Mouse (Mus musculus) midbrain, embryonic 11.5 days (tissue): ENCODE data around the gene Elovl6. TPM values are rescaled to one million over a fixed set of nuclear protein-coding genes. Genes with fewer than 3 reads are reported as not detected.

Experiments used
- ATAC-seq: fragments of 200-750 bp; cut with Nextera tagmentation; 2 replicates; pipeline ENCODE4 v1.8.0; 2017; ENCODE audit warnings: moderate TSS enrichment, moderate library complexity; ENCODE audit not compliant: low FRiP score
- DNase-seq: peaks from one replicate; pipeline ENCODE4 v3.0.0; 2015; ENCODE audit warnings: low spot score; ENCODE audit errors: missing footprints
- H3K27ac ChIP-seq: fragments of 300-500 bp; sonication (generic); 2 replicates; pipeline ENCODE4 v1.5.1; 2014; ENCODE audit warnings: low read depth, low read length
- H3K27me3 ChIP-seq: fragments of 300-500 bp; sonication (generic); 2 replicates; pipeline ENCODE4 v1.6.1; 2014; ENCODE audit warnings: mild to moderate bottlenecking, low read length, moderate library complexity, mixed read lengths; ENCODE audit not compliant: control insufficient read depth, insufficient read depth
- H3K36me3 ChIP-seq: fragments of 300-500 bp; sonication (generic); 2 replicates; pipeline ENCODE4 v1.6.1; 2014; ENCODE audit warnings: mild to moderate bottlenecking, low read length, moderate library complexity, mixed read lengths; ENCODE audit not compliant: control insufficient read depth, insufficient read depth
- H3K4me1 ChIP-seq: fragments of 300-500 bp; sonication (generic); 2 replicates; pipeline ENCODE4 v1.6.1; 2014; ENCODE audit warnings: low read length; ENCODE audit not compliant: control insufficient read depth, insufficient read depth
- H3K4me2 ChIP-seq: fragments of 300-500 bp; sonication (generic); 2 replicates; pipeline ENCODE4 v1.6.1; 2014; ENCODE audit warnings: mild to moderate bottlenecking, moderate library complexity
- H3K4me3 ChIP-seq: fragments of 300-500 bp; sonication (generic); 2 replicates; pipeline ENCODE4 v1.5.1; 2014; ENCODE audit warnings: low read depth, low read length
- H3K9ac ChIP-seq: fragments of 300-500 bp; sonication (generic); 2 replicates; pipeline ENCODE4 v1.6.1; 2014; ENCODE audit warnings: low read length
- H3K9me3 ChIP-seq: fragments of 300-500 bp; sonication (generic); 2 replicates; pipeline ENCODE4 v1.6.1; 2016; ENCODE audit warnings: low read length; ENCODE audit not compliant: control insufficient read depth
- WGBS: fragments of 180-500 bp; shearing (Covaris S2); extraction: QIAGEN DNeasy Blood & Tissue Kit; methylation state at CpG from one replicate; pipeline ENCODE4 v1.1.7; 2014; 5-methylcytosine and 5-hydroxymethylcytosine counted together
- polyA plus RNA-seq: library from polyadenylated mRNA; unstranded; fragments of >200 nt; fragmentation: Nextera tagmentation; extraction: Ambion mirVana; gene quantifications from 2 replicates; pipeline ENCODE4 v1.2.1, GENCODE M21; 2014

The Elovl6 gene
- polyA plus RNA-seq, 1 experiment from 2014 or later = 40.9 TPM

GRCm38 (mm10) chr3:129627281-129627680, 95.1 kb downstream of the Elovl6 start:
- H3K9ac ChIP-seq = no peak overlapping the region
- H3K27me3 ChIP-seq = no peaks in the 10 kb centered on the region
- ATAC-seq (no peak), DNase-seq (no peak)
- H3K4me3 ChIP-seq = no peak overlapping the region
- 92% methylated on average over 4 of the region's 4 CpGs for WGBS
- no peak overlapping the region for H3K4me2 ChIP-seq
- H3K4me1 ChIP-seq = no peaks in the 10 kb centered on the region
- no peaks in the 10 kb centered on the region for H3K9me3 ChIP-seq
- no peaks in the 10 kb centered on the region for H3K36me3 ChIP-seq
- H3K27ac ChIP-seq = no peak overlapping the region

GRCm38 (mm10) chr3:129631018-129631417, 98.9 kb downstream of the Elovl6 start:
- WGBS = 77% methylated on average over 1 of the region's 1 CpGs
- Histone ChIP-seq H3K4me1 (no peaks in the 10 kb centered on the region), H3K4me2 (no peak overlapping the region), H3K9ac (no peak overlapping the region), H3K4me3 (no peak overlapping the region), H3K36me3 (no peaks in the 10 kb centered on the region), H3K9me3 (no peaks in the 10 kb centered on the region), H3K27ac (no peak overlapping the region), H3K27me3 (no peaks in the 10 kb centered on the region)
- ATAC-seq (no peak), DNase-seq (no peak)

GRCm38 (mm10) chr3:129631857-129632256, 99.7 kb downstream of the Elovl6 start:
- H3K36me3 ChIP-seq = no peaks in the 10 kb centered on the region
- WGBS = 93% methylated on average over 5 of the region's 5 CpGs
- DNase-seq = no peak
- ATAC-seq = no peak
- H3K9ac ChIP-seq = no peak overlapping the region
- no peak overlapping the region for H3K27ac ChIP-seq
- H3K4me2 ChIP-seq = no peak overlapping the region
- no peaks in the 10 kb centered on the region for H3K27me3 ChIP-seq
- no peak overlapping the region for H3K4me3 ChIP-seq
- H3K9me3 ChIP-seq = no peaks in the 10 kb centered on the region
- no peaks in the 10 kb centered on the region for H3K4me1 ChIP-seq

- no peaks in the 10 kb centered on the region for H3K27me3 ChIP-seq
- WGBS = 77% methylated on average over 8 of the region's 8 CpGs
- no peaks in the 10 kb centered on the region for H3K36me3 ChIP-seq
These were observed 101.4 kb downstream of the Elovl6 start for GRCm38 (mm10) chr3:129633518-129633917.

GRCm38 (mm10) chr3:129634260-129634901, 102.2 kb downstream of the Elovl6 start:
- Histone ChIP-seq H3K4me1 (no peaks in the 10 kb centered on the region), H3K4me3 (no peak overlapping the region), H3K27ac (no peak overlapping the region), H3K36me3 (no peaks in the 10 kb centered on the region), H3K4me2 (no peak overlapping the region), H3K9me3 (no peaks in the 10 kb centered on the region), H3K9ac (no peak overlapping the region), H3K27me3 (no peaks in the 10 kb centered on the region)
- DNase-seq = no peak
- ATAC-seq = peak; percentile 57; the same call in 1 of the 2 replicates
- WGBS = 89% methylated on average over 11 of the region's 11 CpGs

More at GRCm38 (mm10) chr3:129633518-129633917, 101.4 kb downstream of the Elovl6 start:
- no peaks in the 10 kb centered on the region for H3K4me1 ChIP-seq
- no peak overlapping the region for H3K4me2 ChIP-seq
- ATAC-seq (no peak), DNase-seq (no peak)
- H3K27ac ChIP-seq = no peak overlapping the region
- H3K9ac ChIP-seq = no peak overlapping the region
- H3K9me3 ChIP-seq = no peaks in the 10 kb centered on the region
- H3K4me3 ChIP-seq = no peak overlapping the region

GRCm38 (mm10) chr3:129637446-129637845, 105.3 kb downstream of the Elovl6 start:
- Histone ChIP-seq H3K4me3 (no peak overlapping the region), H3K9me3 (no peaks in the 10 kb centered on the region), H3K9ac (no peak overlapping the region), H3K4me2 (no peak overlapping the region), H3K36me3 (no peaks in the 10 kb centered on the region), H3K27ac (no peak overlapping the region), H3K4me1 (peaks cover 8% of the 10 kb centered on the region), H3K27me3 (no peaks in the 10 kb centered on the region)
- 87% methylated on average over 6 of the region's 6 CpGs for WGBS
- ATAC-seq (no peak), DNase-seq (no peak)

GRCm38 (mm10) chr3:129639701-129640100, 107.5 kb downstream of the Elovl6 start:
- H3K4me3 ChIP-seq = no peak overlapping the region
- DNase-seq = no peak
- H3K9ac ChIP-seq = no peak overlapping the region
- H3K27ac ChIP-seq = no peak overlapping the region
- no peaks in the 10 kb centered on the region for H3K27me3 ChIP-seq
- no peak for ATAC-seq
- H3K4me2 ChIP-seq = no peak overlapping the region
- no peaks in the 10 kb centered on the region for H3K9me3 ChIP-seq
- H3K4me1 ChIP-seq = peaks cover 8% of the 10 kb centered on the region
- H3K36me3 ChIP-seq = no peaks in the 10 kb centered on the region
- WGBS = 85% methylated on average over 5 of the region's 5 CpGs

- WGBS = 65% methylated on average over 10 of the region's 10 CpGs
- H3K27me3 ChIP-seq = no peaks in the 10 kb centered on the region
- H3K27ac ChIP-seq = no peak overlapping the region
- H3K9ac ChIP-seq = no peak overlapping the region; the same call in 1 of the 2 replicates
- no peak overlapping the region for H3K4me3 ChIP-seq
- no peaks in the 10 kb centered on the region for H3K36me3 ChIP-seq
- peaks cover 8% of the 10 kb centered on the region for H3K4me1 ChIP-seq
- DNase-seq = no peak
- H3K4me2 ChIP-seq = no peak overlapping the region
- no peaks in the 10 kb centered on the region for H3K9me3 ChIP-seq
- ATAC-seq = peak; percentile 87
These were observed 108.3 kb downstream of the Elovl6 start for GRCm38 (mm10) chr3:129640211-129641000.

GRCm38 (mm10) chr3:129641621-129642020, 109.5 kb downstream of the Elovl6 start:
- peaks cover 8% of the 10 kb centered on the region for H3K4me1 ChIP-seq
- H3K27me3 ChIP-seq = no peaks in the 10 kb centered on the region
- no peaks in the 10 kb centered on the region for H3K36me3 ChIP-seq
- H3K27ac ChIP-seq = no peak overlapping the region
- ATAC-seq (no peak), DNase-seq (no peak)
- 91% methylated on average over 7 of the region's 7 CpGs for WGBS
- no peak overlapping the region for H3K4me2 ChIP-seq
- no peaks in the 10 kb centered on the region for H3K9me3 ChIP-seq
- no peak overlapping the region for H3K9ac ChIP-seq
- H3K4me3 ChIP-seq = no peak overlapping the region
